Mouse (Mus musculus): ENCODE measurements at regions not wholly inside any gene's neighbourhood (a gene's known extent, or its start where the extent isn't known, plus 50 kb on each side); places are given as distances from the start of the nearest gene placed in this dataset.

DNA sequence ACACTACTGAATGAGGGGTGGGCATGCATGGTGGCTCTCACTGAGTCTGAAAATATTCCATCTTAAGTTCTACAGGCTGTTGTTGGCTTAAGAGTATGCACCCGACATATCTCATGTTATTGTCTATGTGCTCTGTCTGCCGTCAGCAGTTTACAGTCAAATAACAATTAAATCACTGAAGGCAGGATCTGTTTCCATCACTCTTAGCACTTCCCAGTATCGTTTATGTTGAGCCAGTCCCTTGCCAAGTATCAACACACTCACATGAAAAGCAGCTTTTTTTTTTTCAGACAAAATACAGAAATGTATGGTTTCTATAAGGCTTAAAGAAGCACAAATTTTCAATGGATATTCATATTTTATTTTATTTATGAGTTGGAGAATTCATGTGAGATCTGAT, 485.9 kb upstream of the Gm9747 start:
- DNase-seq = no peak

DNA sequence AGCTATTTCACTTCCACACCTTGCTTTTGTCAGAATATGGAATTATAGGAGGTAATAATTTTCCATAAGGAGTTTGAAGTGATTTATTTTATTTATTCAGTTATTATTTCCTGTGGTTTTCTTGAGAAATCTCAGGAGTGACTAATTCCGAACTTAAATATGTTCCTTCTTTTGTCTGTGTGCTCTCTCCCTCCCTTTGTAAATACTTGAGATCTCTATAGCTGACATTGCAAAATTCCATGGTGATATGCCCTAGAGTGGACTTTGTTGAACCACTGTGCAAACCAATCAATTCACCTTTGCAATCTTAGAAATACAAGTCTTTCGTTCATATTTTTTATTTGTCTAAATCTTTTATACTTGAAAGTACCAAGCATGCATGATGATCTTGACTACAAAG, 478.8 kb upstream of the Gm9747 start:
- DNase-seq = no peak

DNA sequence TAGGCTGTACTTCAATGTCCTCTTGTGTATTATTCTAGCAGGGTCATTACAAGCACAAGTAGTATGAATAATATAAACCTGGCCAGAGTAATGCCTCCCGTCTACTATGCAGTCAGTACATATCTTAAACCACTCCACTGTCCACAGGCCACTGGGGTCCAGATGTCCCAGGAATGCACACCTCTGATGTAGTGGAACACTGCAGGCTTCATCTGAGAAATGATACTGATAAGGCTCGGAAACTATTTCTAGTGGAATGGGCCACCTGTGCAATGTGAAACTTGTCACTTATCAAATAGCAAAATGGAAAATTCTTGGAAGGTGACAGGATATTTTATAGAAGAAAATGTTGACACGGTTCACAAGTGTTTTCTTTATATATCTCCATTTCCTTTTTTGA, 477.6 kb upstream of the Gm9747 start:
- DNase-seq = no peak

DNA sequence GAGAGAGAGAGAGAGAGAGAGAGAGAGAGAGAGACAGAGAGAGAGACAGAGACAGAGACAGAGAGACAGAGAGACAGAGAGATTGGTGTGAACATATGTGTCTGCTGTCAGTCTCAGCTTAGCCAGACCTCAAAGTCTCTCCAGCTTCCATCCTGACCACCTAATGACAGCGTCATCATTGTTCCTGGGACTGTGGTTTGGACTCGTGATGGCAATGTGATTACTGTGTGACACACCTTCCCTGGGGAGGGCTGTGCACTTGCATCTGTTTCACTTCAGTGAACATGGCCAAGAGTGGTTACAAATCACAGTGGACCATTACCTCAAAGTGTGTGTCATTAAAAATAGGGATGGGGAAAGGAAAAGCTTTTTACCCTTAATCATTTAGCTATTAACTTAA, 477.2 kb upstream of the Gm9747 start:
- no peak for DNase-seq

GRCm38 (mm10) chr1:81759919-81760318, 473.0 kb upstream of the Gm9747 start:
- no peak for DNase-seq

DNA sequence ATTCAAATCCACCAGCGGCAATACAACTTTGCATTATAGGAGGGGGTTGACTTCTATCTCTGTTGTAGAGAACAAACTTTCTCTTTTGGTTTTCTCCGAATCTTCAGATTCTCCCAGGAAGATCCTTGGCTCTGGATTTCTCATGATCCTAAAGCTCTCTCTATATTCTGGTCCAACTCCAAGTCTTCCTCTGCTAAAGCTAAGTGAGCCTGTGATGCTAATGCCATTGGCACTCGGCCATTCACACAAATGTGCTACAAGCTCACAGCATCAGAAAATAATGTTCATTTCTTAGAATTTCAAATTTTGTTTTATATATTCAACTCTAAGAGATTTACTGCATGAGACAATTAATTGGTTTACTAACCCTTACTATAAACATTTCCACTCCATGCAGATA, 461.2 kb upstream of the Gm9747 start:
- DNase-seq = no peak

GRCm38 (mm10) chr1:81780583-81780982, 452.3 kb upstream of the Gm9747 start:
- no peak for DNase-seq

DNA sequence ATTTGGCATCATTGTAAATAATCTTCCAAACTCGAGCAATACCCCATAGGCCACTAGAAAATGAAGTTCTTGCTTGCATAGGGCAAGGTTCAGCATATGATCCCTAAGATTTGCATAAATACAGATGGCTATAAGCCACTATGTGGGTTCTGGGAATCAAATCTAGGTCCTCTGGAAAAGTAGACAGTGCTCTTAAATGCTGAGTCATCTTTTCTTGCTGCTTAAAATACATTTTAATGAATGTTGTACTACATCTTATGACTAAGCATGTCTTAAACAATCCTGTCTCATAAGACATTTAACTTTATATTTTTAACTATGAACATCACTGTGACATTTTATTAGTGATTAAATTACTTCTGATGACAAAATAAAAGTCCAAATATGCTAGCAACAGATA, 448.6 kb upstream of the Gm9747 start:
- no peak for DNase-seq

- no peak for DNase-seq
Observed at GRCm38 (mm10) chr1:81794771-81795170, 438.1 kb upstream of the Gm9747 start.

- DNase-seq = no peak
Observed at GRCm38 (mm10) chr1:81795399-81795798, 437.5 kb upstream of the Gm9747 start.

GRCm38 (mm10) chr1:81811591-81811990, 421.3 kb upstream of the Gm9747 start:
- DNase-seq = no peak

GRCm38 (mm10) chr1:81818884-81819283, 414.0 kb upstream of the Gm9747 start:
- DNase-seq = no peak

- no peak for DNase-seq
Observed at GRCm38 (mm10) chr1:81841966-81842365, 390.9 kb upstream of the Gm9747 start.

GRCm38 (mm10) chr1:81850462-81851144, 382.3 kb upstream of the Gm9747 start:
- DNase-seq = no peak

- no peak for DNase-seq
Observed at GRCm38 (mm10) chr1:81859464-81859863, 373.4 kb upstream of the Gm9747 start.

DNA sequence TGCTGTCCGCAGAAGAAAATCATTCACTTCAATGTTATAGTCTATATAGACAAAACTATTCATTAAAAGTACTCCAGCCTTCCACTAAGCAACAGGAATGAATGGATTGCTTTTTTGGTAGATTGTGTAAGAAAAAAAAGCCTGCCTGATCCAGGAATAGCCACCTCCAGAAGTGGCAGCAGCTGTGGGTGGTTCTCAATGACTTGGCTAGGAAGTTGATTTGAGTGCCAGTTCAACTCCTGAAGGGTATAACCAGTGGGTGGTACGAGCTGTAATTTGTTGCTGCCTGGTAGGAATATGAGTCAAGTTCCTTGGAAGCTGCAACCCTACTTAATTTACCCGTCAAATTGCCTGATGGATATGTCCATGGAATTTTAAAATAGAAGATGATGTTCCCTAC, 368.3 kb upstream of the Gm9747 start:
- no peak for DNase-seq

GRCm38 (mm10) chr1:81886940-81887531, 345.9 kb upstream of the Gm9747 start:
- no peak for DNase-seq

- DNase-seq = peak; percentile 14
Observed at GRCm38 (mm10) chr1:81897241-81897640, 335.7 kb upstream of the Gm9747 start.

- no peak for DNase-seq
Observed at GRCm38 (mm10) chr1:81900843-81901242, 332.1 kb upstream of the Gm9747 start.

DNA sequence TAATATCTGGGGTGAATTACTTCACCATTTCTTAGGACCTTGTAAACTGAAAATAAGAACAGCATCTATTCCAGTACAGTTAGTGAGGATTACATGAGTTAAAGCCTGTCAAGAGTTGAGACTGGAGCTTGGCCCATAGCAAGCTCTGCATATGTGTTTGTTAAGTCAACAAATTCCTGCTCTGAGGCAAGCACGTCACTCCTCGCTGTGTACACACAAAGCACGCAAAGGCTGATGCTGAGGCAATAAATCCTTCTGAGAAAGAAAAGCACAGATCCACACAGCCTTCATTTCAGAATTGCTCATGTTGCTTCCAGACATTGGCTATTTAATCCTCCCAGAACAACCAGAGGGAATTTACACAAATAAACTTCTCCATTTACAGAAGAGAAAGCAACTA, 328.9 kb upstream of the Gm9747 start:
- DNase-seq = no peak

DNA sequence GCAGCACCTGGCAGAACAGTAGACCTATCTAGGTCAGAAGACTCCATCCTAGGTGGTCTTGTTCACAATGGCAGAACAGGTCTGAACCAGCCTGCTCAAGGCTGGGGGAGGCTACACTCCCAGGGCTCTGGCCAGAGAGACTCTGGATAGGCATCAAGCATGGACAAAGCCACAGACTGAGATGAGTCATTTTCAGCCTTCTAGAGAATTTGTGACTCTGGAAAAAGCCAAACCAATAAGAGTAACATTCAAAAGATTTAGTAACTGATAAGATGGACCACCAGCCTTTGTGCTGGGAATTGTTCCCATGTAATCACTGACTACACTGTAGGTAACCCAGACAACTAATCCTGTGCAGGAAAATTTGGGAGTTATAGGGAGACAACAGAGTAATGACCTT, 320.3 kb upstream of the Gm9747 start:
- DNase-seq = no peak

- no peak for DNase-seq
Observed at GRCm38 (mm10) chr1:81913561-81913964, 319.3 kb upstream of the Gm9747 start.

DNA sequence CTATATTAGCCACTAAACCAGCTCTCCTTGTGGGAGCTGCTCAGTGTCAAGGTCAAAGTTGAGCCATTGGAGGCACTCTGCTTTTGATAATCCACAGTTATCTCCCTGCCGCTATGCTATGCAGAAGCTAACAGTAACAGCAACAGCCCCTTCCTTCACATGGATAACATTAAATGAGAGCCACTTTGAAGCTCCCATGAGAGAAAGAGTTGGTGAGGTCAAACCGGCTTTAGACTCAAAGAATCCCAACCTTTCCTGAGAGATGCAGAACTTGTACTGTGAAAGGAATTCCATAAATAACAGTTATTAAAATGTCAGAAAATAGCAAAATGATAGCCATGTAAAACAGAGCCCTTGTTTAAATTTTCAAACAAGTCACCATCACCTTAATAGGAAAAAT, 316.1 kb upstream of the Gm9747 start:
- no peak for DNase-seq

DNA sequence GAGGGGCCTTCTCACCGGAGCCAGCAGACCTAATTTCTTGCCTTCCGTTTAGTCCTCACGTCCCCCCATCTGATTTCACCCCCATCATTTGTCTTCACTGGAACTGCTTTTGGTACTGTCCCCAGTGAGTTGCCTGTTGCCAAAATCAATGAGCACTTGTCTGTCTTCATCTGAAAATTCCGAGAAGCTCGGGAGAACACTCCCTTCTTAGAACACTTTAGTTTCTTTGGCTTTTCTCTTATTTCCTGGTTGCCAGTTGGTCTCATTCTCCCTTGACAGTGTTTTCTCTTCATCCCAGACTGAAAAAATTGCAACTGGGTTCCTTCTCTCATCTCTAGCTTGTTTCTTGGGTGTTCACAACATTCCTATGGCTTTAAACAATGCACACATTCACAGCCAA, 305.2 kb upstream of the Gm9747 start:
- no peak for DNase-seq

DNA sequence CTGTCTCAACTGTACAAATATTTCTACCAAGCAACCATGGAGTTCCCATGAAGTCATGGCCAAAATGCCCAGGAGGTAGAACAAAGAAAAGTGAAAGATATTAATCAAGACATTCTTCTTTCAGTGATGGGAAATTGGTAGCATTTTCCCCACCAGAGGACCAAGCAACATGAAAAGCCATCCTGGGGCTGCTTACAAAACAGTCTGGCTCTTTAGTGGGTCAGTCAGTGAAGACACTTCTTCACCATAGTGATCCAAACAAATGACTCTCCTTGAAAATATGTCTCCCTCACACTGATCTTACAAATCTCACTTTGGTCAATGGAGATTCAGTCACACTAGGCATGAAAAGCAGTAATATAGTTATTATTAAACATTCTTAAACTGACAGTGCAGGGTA, 299.8 kb upstream of the Gm9747 start:
- DNase-seq = no peak
